Mouse (Mus musculus) bone marrow, adult 2 months (tissue): Measurements from ENCODE around the gene Gli2. TPM values are rescaled to one million over a fixed set of nuclear protein-coding genes. Genes with fewer than 3 reads are reported as not detected.

Source experiments
- H3K27ac ChIP-seq: fragments of 200-500 bp; 2 replicates; pipeline ENCODE4 v1.5.1; 2012; ENCODE audit warnings: low read depth, mild to moderate bottlenecking, control low read depth, inconsistent platforms, low read length; ENCODE audit not compliant: control insufficient read depth, poor library complexity, insufficient read depth
- H3K4me1 ChIP-seq: fragments of 200-500 bp; 2 replicates; pipeline ENCODE4 v1.6.1; 2011; ENCODE audit warnings: low read length; ENCODE audit not compliant: control insufficient read depth, insufficient read depth
- H3K4me3 ChIP-seq: fragments of 200-500 bp; replicated peaks from 2 replicates; pipeline ENCODE3; 2011; ENCODE audit warnings: mild to moderate bottlenecking, low read depth, low read length, control low read depth; ENCODE audit not compliant: control insufficient read depth
- CTCF ChIP-seq: fragments of 200-500 bp; IDR thresholded peaks from 2 replicates; pipeline ENCODE4 v1.5.1; 2011; ENCODE audit warnings: low read length, control low read depth; ENCODE audit not compliant: control insufficient read depth, insufficient read depth
- POLR2A ChIP-seq: fragments of 200-500 bp; IDR thresholded peaks from 2 replicates; pipeline ENCODE4 v1.6.1; 2011; ENCODE audit warnings: low read depth, mild to moderate bottlenecking, control low read depth, low read length, borderline replicate concordance; ENCODE audit not compliant: control insufficient read depth
- WGBS: fragments of 180-500 bp; shearing (Covaris S2); methylation state at CpG from one replicate; pipeline ENCODE4 v1.1.7; 2018; 5-methylcytosine and 5-hydroxymethylcytosine counted together
- polyA plus RNA-seq: library from polyadenylated mRNA; stranded (reverse); fragments of >200 nt; gene quantifications from 2 replicates; pipeline ENCODE4 v1.2.4, GENCODE M21; 2011; ENCODE audit warnings: low replicate concordance; ENCODE audit not compliant: missing spikeins, insufficient read depth, insufficient read length

The Gli2 gene
- polyA plus RNA-seq, 1 experiment: not detected

GRCm38 (mm10) chr1:119025647-119026358, 27.6 kb downstream of the Gli2 start:
- no peak for TF ChIP-seq CTCF
- no peak for TF ChIP-seq POLR2A
- WGBS: 73% methylated on average over 8 of the region's 8 CpGs
- Histone ChIP-seq H3K4me1 (no peaks in the 10 kb centered on the region), H3K27ac (no peak overlapping the region), H3K4me3 (no peak overlapping the region)

GRCm38 (mm10) chr1:119022311-119022710, 31.1 kb downstream of the Gli2 start:
- WGBS: 87% methylated on average over 1 of the region's 1 CpGs
- no peak for TF ChIP-seq POLR2A
- TF ChIP-seq CTCF: no peak
- H3K27ac ChIP-seq: no peak overlapping the region
- H3K4me1 ChIP-seq: no peaks in the 10 kb centered on the region
- no peak overlapping the region for H3K4me3 ChIP-seq

- WGBS: 68% methylated on average over 2 of the region's 2 CpGs
- TF ChIP-seq CTCF: no peak
- no peak for TF ChIP-seq POLR2A
- Histone ChIP-seq H3K27ac (no peak overlapping the region), H3K4me1 (no peaks in the 10 kb centered on the region), H3K4me3 (no peak overlapping the region)
These were observed 33.3 kb downstream of the Gli2 start for GRCm38 (mm10) chr1:119020092-119020491.

GRCm38 (mm10) chr1:119019056-119019455, 34.4 kb downstream of the Gli2 start:
- Histone ChIP-seq H3K4me3 (no peak overlapping the region), H3K27ac (no peak overlapping the region), H3K4me1 (no peaks in the 10 kb centered on the region)
- TF ChIP-seq CTCF (no peak), POLR2A (no peak)

GRCm38 (mm10) chr1:119016866-119017265, 36.6 kb downstream of the Gli2 start:
- no peak overlapping the region for H3K27ac ChIP-seq
- no peaks in the 10 kb centered on the region for H3K4me1 ChIP-seq
- no peak for TF ChIP-seq POLR2A
- no peak for TF ChIP-seq CTCF
- 72% methylated on average over 3 of the region's 3 CpGs for WGBS
- H3K4me3 ChIP-seq: no peak overlapping the region

GRCm38 (mm10) chr1:119015108-119015507, 38.3 kb downstream of the Gli2 start:
- Histone ChIP-seq H3K4me1 (no peaks in the 10 kb centered on the region), H3K4me3 (no peak overlapping the region), H3K27ac (no peak overlapping the region)
- WGBS: 78% methylated on average over 6 of the region's 6 CpGs
- no peak for TF ChIP-seq CTCF
- no peak for TF ChIP-seq POLR2A

- no peak for TF ChIP-seq CTCF
- TF ChIP-seq POLR2A: no peak
- no peak overlapping the region for H3K27ac ChIP-seq
These were observed 44.5 kb downstream of the Gli2 start for GRCm38 (mm10) chr1:119008949-119009348.

GRCm38 (mm10) chr1:119003852-119004398, 49.5 kb downstream of the Gli2 start:
- 32% methylated on average over 1 of the region's 1 CpGs for WGBS
- H3K4me1 ChIP-seq: no peaks in the 10 kb centered on the region
- no peak for TF ChIP-seq POLR2A
- TF ChIP-seq CTCF: no peak

More at GRCm38 (mm10) chr1:119008949-119009348, 44.5 kb downstream of the Gli2 start:
- Histone ChIP-seq H3K4me1 (no peaks in the 10 kb centered on the region), H3K4me3 (no peak overlapping the region)

More at GRCm38 (mm10) chr1:119003852-119004398, 49.5 kb downstream of the Gli2 start:
- Histone ChIP-seq H3K27ac (no peak overlapping the region), H3K4me3 (no peak overlapping the region)
